Mouse (Mus musculus): Measurements from ENCODE around the gene Aff1.

GRCm38 (mm10) chr5:103772252-103772651, 80.1 kb downstream of the Aff1 start:
- TF ChIP-seq CTCF (conservative IDR thresholded peaks at IDR 0.05; ENCODE audit: insufficient read depth, insufficient read length, low read depth, low read length) (no peak), POLR2A (IDR thresholded peaks at IDR 0.05; ENCODE audit: low read depth, low read length) (no peak)

Data from kidney, adult 2 months (tissue).